Mouse (Mus musculus) liver, embryonic 12.5 days (tissue): Measurements from ENCODE around the gene Bach1. TPM values are rescaled to one million over a fixed set of nuclear protein-coding genes. Genes with fewer than 3 reads are reported as not detected.

ENCODE experiments used
- ATAC-seq: fragments of 200-750 bp; cut with Nextera tagmentation; 2 replicates; pipeline ENCODE4 v1.8.0; 2017; ENCODE audit warnings: moderate number of reproducible peaks, mild to moderate bottlenecking, moderate library complexity
- H3K27ac ChIP-seq: fragments of 300-500 bp; sonication (generic); 2 replicates; pipeline ENCODE4 v1.5.1; 2016; ENCODE audit warnings: mild to moderate bottlenecking
- H3K27me3 ChIP-seq: fragments of 300-500 bp; sonication (generic); replicated peaks from 2 replicates; pipeline ENCODE4 v1.6.1; 2016; ENCODE audit warnings: mild to moderate bottlenecking, moderate library complexity
- H3K36me3 ChIP-seq: fragments of 300-500 bp; sonication (generic); 2 replicates; pipeline ENCODE4 v1.6.1; 2016; ENCODE audit warnings: mild to moderate bottlenecking, moderate library complexity
- H3K4me1 ChIP-seq: fragments of 300-500 bp; sonication (generic); 2 replicates; pipeline ENCODE4 v1.6.1; 2016
- H3K4me2 ChIP-seq: fragments of 300-500 bp; sonication (generic); 2 replicates; pipeline ENCODE4 v1.6.1; 2016; ENCODE audit warnings: mild to moderate bottlenecking, moderate library complexity
- H3K4me3 ChIP-seq: fragments of 300-500 bp; sonication (generic); 2 replicates; pipeline ENCODE4 v1.5.1; 2016; ENCODE audit warnings: mild to moderate bottlenecking, moderate library complexity
- H3K9ac ChIP-seq: fragments of 300-500 bp; sonication (generic); 2 replicates; pipeline ENCODE4 v1.6.1; 2016; ENCODE audit warnings: mild to moderate bottlenecking, moderate library complexity
- H3K9me3 ChIP-seq: fragments of 300-500 bp; sonication (generic); replicated peaks from 2 replicates; pipeline ENCODE4 v1.6.1; 2016; ENCODE audit warnings: mild to moderate bottlenecking, moderate library complexity
- WGBS: fragments of 180-500 bp; shearing (Covaris S2); methylation state at CpG from one replicate; pipeline ENCODE4 v1.1.7; 2016; ENCODE audit not compliant: insufficient replicate concordance; 5-methylcytosine and 5-hydroxymethylcytosine counted together
- polyA plus RNA-seq: library from polyadenylated mRNA; unstranded; fragments of >200 nt; fragmentation: Nextera tagmentation; extraction: Ambion mirVana; gene quantifications from 2 replicates; pipeline ENCODE4 v1.2.1, GENCODE M21; 2016

Gene Bach1
- polyA plus RNA-seq, 1 experiment from 2014 or later: 8.8 TPM

GRCm38 (mm10) chr16:87727918-87728317, 29.2 kb downstream of the Bach1 start:
- Histone ChIP-seq H3K9me3 (no peaks in the 10 kb centered on the region), H3K4me1 (peaks cover 23% of the 10 kb centered on the region), H3K27me3 (no peaks in the 10 kb centered on the region), H3K27ac (no peak overlapping the region), H3K4me2 (no peak overlapping the region), H3K9ac (no peak overlapping the region), H3K36me3 (peaks cover 86% of the 10 kb centered on the region), H3K4me3 (no peak overlapping the region)
- no peak for ATAC-seq
- 89% methylated on average over 14 of the region's 14 CpGs for WGBS

GRCm38 (mm10) chr16:87728703-87729102, 30.0 kb downstream of the Bach1 start:
- no peak overlapping the region for H3K4me3 ChIP-seq
- no peak overlapping the region for H3K9ac ChIP-seq
- H3K27me3 ChIP-seq: no peaks in the 10 kb centered on the region
- H3K4me1 ChIP-seq: peaks cover 23% of the 10 kb centered on the region
- H3K36me3 ChIP-seq: peaks cover 84% of the 10 kb centered on the region
- H3K4me2 ChIP-seq: no peak overlapping the region
- no peak for ATAC-seq
- no peaks in the 10 kb centered on the region for H3K9me3 ChIP-seq
- H3K27ac ChIP-seq: no peak overlapping the region
- WGBS: 81% methylated on average over 8 of the region's 8 CpGs

DNA sequence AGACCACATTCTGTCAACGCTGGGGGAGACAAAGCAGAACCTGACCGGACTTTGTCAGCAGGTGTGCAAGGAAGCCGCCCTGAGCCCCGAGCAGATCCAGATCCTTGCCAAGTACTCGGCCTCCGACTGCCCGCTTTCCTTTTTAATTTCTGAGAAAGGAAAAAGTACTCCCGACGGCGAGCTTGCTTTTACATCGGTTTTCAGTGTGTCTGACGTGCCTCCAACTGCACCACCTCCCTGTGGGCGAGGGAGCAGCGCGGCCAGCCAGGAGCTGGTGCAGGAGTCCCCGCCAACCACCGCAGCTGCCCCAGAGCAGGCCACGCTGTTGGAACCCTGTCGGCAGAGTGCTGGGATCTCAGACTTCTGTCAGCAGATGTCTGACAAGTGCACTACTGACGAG, 30.7 kb downstream of the Bach1 start:
- H3K4me1 ChIP-seq: peaks cover 21% of the 10 kb centered on the region
- H3K4me3 ChIP-seq: no peak overlapping the region
- no peaks in the 10 kb centered on the region for H3K27me3 ChIP-seq
- 94% methylated on average over 20 of the region's 20 CpGs for WGBS
- no peak overlapping the region for H3K27ac ChIP-seq
- no peaks in the 10 kb centered on the region for H3K9me3 ChIP-seq
- H3K9ac ChIP-seq: no peak overlapping the region
- H3K4me2 ChIP-seq: no peak overlapping the region
- no peak for ATAC-seq
- peaks cover 84% of the 10 kb centered on the region for H3K36me3 ChIP-seq

GRCm38 (mm10) chr16:87734868-87735381, 36.2 kb downstream of the Bach1 start:
- Histone ChIP-seq H3K27me3 (no peaks in the 10 kb centered on the region), H3K27ac (no peak overlapping the region), H3K4me3 (no peak overlapping the region), H3K9ac (no peak overlapping the region), H3K4me2 (no peak overlapping the region), H3K36me3 (peaks cover 34% of the 10 kb centered on the region), H3K4me1 (peaks cover 10% of the 10 kb centered on the region), H3K9me3 (no peaks in the 10 kb centered on the region)
- WGBS: 85% methylated on average over 4 of the region's 4 CpGs
- no peak for ATAC-seq

DNA sequence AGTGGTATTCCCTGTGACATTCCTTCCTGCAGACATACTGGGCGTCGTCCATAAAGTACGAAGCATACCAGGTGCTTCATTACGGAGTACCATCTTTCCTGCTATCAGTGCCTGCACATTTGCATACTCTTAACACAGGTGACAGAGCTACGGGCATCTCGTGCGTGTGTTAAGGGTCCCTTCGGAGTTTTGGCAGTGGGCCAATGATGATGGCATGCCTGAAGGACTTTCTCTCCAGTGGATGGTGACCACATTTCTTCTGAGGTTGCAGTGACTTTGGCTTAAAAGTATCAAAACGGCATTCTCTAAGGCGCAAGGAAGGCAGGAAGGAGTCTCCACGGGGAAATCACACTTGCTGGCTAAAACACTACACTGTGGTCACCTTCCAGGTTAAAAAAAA, 37.4 kb downstream of the Bach1 start:
- Histone ChIP-seq H3K27me3 (no peaks in the 10 kb centered on the region), H3K9ac (no peak overlapping the region), H3K9me3 (no peaks in the 10 kb centered on the region), H3K36me3 (peaks cover 22% of the 10 kb centered on the region), H3K27ac (no peak overlapping the region), H3K4me3 (no peak overlapping the region), H3K4me1 (peaks cover 10% of the 10 kb centered on the region), H3K4me2 (no peak overlapping the region)
- 85% methylated on average over 11 of the region's 11 CpGs for WGBS
- ATAC-seq: no peak

- 53% methylated on average over 8 of the region's 8 CpGs for WGBS
- Histone ChIP-seq H3K27ac (no peak overlapping the region), H3K4me1 (peaks cover 10% of the 10 kb centered on the region), H3K9me3 (no peaks in the 10 kb centered on the region), H3K27me3 (no peaks in the 10 kb centered on the region), H3K4me3 (no peak overlapping the region), H3K9ac (no peak overlapping the region), H3K36me3 (peaks cover 17% of the 10 kb centered on the region), H3K4me2 (no peak overlapping the region)
- ATAC-seq: no peak
Measured at GRCm38 (mm10) chr16:87737296-87737695, 38.6 kb downstream of the Bach1 start.

- H3K9me3 ChIP-seq: no peaks in the 10 kb centered on the region
- 58% methylated on average over 21 of the region's 21 CpGs for WGBS
- H3K27ac ChIP-seq: no peak overlapping the region
- peak; percentile 59 for ATAC-seq
- peaks cover 17% of the 10 kb centered on the region for H3K36me3 ChIP-seq
- H3K9ac ChIP-seq: no peak overlapping the region
- H3K4me2 ChIP-seq: peak overlapping the region; percentile 46
- no peaks in the 10 kb centered on the region for H3K27me3 ChIP-seq
- no peak overlapping the region for H3K4me3 ChIP-seq
- peaks cover 10% of the 10 kb centered on the region for H3K4me1 ChIP-seq
Measured at GRCm38 (mm10) chr16:87737842-87738639, 39.3 kb downstream of the Bach1 start.

DNA sequence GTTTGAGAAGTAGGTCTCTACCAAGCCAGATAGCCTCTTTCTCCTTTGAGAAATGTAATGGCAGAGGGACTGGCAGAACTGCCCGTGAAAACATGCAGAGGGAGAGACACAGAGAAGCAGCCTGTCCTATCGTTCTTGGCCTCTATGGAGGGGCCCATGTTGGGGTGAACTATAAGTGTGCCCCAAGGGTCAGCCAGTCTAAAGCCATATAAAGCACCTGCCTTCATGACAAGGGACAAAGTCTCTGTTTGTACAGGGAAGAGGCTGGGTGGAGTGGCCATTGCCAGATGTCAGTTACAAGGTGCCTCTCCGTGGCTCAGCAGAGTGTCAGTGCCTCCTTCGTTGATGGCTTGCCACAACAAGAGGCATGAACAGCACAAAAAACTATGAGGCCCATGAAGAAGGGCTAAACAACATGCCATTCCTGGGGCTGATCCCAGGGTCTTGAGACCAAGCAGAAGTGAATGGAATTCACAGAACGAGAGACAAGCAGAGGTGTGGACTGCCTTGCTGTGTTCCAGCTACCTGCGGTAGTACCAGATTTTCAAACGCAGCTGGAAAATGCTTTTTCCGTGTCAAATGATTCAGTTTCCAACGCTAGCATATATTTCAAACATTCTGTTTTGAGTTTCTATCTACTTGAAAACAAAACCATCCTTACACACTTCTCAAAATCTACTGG, 42.4 kb downstream of the Bach1 start:
- Histone ChIP-seq H3K9me3 (no peaks in the 10 kb centered on the region), H3K36me3 (no peaks in the 10 kb centered on the region), H3K4me1 (peaks cover 10% of the 10 kb centered on the region), H3K27ac (no peak overlapping the region), H3K9ac (no peak overlapping the region), H3K27me3 (no peaks in the 10 kb centered on the region), H3K4me3 (no peak overlapping the region), H3K4me2 (no peak overlapping the region)
- WGBS: 69% methylated on average over 9 of the region's 9 CpGs
- ATAC-seq: no peak

GRCm38 (mm10) chr16:87743661-87744060, 44.9 kb downstream of the Bach1 start:
- Histone ChIP-seq H3K27me3 (no peaks in the 10 kb centered on the region), H3K9me3 (no peaks in the 10 kb centered on the region), H3K27ac (no peak overlapping the region), H3K4me3 (no peak overlapping the region), H3K36me3 (no peaks in the 10 kb centered on the region), H3K4me1 (peaks cover 1% of the 10 kb centered on the region), H3K9ac (no peak overlapping the region), H3K4me2 (no peak overlapping the region)
- no peak for ATAC-seq
- WGBS: 53% methylated on average over 3 of the region's 3 CpGs

DNA sequence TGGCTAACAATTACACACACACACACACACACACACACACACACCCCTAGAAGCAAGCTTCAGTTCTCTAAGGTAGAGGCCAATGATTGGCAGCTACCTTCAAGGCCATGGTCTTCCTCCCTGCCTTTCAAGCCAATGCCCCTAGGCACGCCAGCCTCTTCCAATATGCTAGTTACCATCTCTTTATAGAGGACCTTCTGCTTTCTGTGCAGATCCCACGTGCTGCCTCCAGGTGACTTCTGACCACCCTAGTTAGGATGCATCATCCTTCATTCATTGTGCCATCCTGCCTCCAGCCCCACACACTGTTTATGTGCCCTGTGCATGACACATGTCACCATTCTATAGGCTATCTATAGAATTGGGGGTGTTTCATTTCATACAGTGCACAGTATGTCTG, 45.6 kb downstream of the Bach1 start:
- Histone ChIP-seq H3K9ac (no peak overlapping the region), H3K4me2 (no peak overlapping the region), H3K4me3 (no peak overlapping the region), H3K36me3 (no peaks in the 10 kb centered on the region), H3K27ac (no peak overlapping the region), H3K4me1 (no peaks in the 10 kb centered on the region), H3K9me3 (no peaks in the 10 kb centered on the region), H3K27me3 (no peaks in the 10 kb centered on the region)
- WGBS: 73% methylated on average over 2 of the region's 2 CpGs
- no peak for ATAC-seq

GRCm38 (mm10) chr16:87745192-87745945, 46.6 kb downstream of the Bach1 start:
- Histone ChIP-seq H3K27me3 (no peaks in the 10 kb centered on the region), H3K4me1 (no peaks in the 10 kb centered on the region), H3K27ac (no peak overlapping the region), H3K36me3 (no peaks in the 10 kb centered on the region), H3K4me3 (no peak overlapping the region), H3K4me2 (no peak overlapping the region), H3K9me3 (no peaks in the 10 kb centered on the region), H3K9ac (no peak overlapping the region)
- no peak for ATAC-seq
- 68% methylated on average over 8 of the region's 8 CpGs for WGBS

DNA sequence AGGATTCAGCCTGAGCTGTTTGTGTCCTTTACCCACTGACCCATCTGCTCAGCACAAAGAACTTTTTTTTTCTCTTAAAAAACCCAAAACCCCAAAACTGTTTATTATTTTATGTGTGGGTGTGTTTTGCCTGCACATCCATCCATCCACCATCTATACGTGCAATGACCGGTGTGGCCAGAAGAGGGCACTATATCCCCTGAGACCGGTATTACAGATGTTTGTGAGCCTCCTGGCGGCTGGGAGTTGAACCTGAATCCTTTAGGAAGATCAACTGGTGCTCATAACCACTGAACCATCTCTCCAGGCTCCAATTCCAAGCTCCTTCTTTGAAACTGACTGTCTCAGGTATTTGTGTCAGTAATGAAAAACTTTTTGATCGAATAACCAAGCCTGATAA, 48.0 kb downstream of the Bach1 start:
- Histone ChIP-seq H3K4me2 (no peak overlapping the region), H3K4me3 (no peak overlapping the region), H3K9ac (no peak overlapping the region), H3K36me3 (no peaks in the 10 kb centered on the region), H3K4me1 (no peaks in the 10 kb centered on the region), H3K27ac (no peak overlapping the region), H3K27me3 (no peaks in the 10 kb centered on the region), H3K9me3 (no peaks in the 10 kb centered on the region)
- peak; percentile 60; the same call in 1 of the 2 replicates for ATAC-seq
- 13% methylated on average over 5 of the region's 5 CpGs for WGBS
